Mouse (Mus musculus): ENCODE measurements at regions not wholly inside any gene's neighbourhood (a gene's known extent, or its start where the extent isn't known, plus 50 kb on each side); places are given as distances from the start of the nearest gene placed in this dataset.
"Not testable (repeated sequence)": the region's sequence is repeated elsewhere in the genome, so short reads cannot be mapped to it uniquely, and the experiment has no call there.

GRCm38 (mm10) chr9:82300046-82300445 lies 436.6 kb downstream of the Mei4 start:
- DNase-seq (ENCODE audit: low spot score) = no peak

GRCm38 (mm10) chr9:82306285-82306684 lies 442.8 kb downstream of the Mei4 start:
- ATAC-seq (no peak), DNase-seq (ENCODE audit: low spot score) (no peak)
- WGBS = 68% methylated on average over 2 of the region's 2 CpGs
- Histone ChIP-seq H3K27me3 (replicated peaks; ENCODE audit: insufficient read depth, low read length) (no peaks in the 10 kb centered on the region), H3K4me2 (replicated peaks; ENCODE audit: low read depth, low read length) (no peak overlapping the region), H3K9ac (replicated peaks; ENCODE audit: low read depth) (no peak overlapping the region), H3K9me3 (ENCODE audit: low read length) (no peaks in the 10 kb centered on the region), H3K36me3 (ENCODE audit: insufficient read depth, low read length) (no peaks in the 10 kb centered on the region), H3K4me1 (ENCODE audit: insufficient read depth, low read depth, low read length) (no peaks in the 10 kb centered on the region), H3K27ac (ENCODE audit: low read length) (no peak overlapping the region), H3K4me3 (ENCODE audit: low read depth, low read length) (no peak overlapping the region)
- TF ChIP-seq EP300 (IDR thresholded peaks at IDR 0.05) (no peak), CTCF (IDR thresholded peaks at IDR 0.05) (no peak)

More at GRCm38 (mm10) chr9:82300046-82300445, 436.6 kb downstream of the Mei4 start:
- Histone ChIP-seq H3K9me3 (ENCODE audit: low read length) (no peaks in the 10 kb centered on the region), H3K4me2 (replicated peaks; ENCODE audit: low read depth, low read length) (no peak overlapping the region), H3K9ac (replicated peaks; ENCODE audit: low read depth) (no peak overlapping the region), H3K36me3 (ENCODE audit: insufficient read depth, low read length) (no peaks in the 10 kb centered on the region), H3K4me1 (ENCODE audit: insufficient read depth, low read depth, low read length) (no peaks in the 10 kb centered on the region), H3K4me3 (ENCODE audit: low read depth, low read length) (no peak overlapping the region), H3K27ac (ENCODE audit: low read length) (no peak overlapping the region), H3K27me3 (replicated peaks; ENCODE audit: insufficient read depth, low read length) (no peaks in the 10 kb centered on the region)
- TF ChIP-seq EP300 (IDR thresholded peaks at IDR 0.05) = no peak
- TF ChIP-seq CTCF (IDR thresholded peaks at IDR 0.05) = no peak
- ATAC-seq = no peak
- 65% methylated on average over 2 of the region's 2 CpGs for WGBS

DNA sequence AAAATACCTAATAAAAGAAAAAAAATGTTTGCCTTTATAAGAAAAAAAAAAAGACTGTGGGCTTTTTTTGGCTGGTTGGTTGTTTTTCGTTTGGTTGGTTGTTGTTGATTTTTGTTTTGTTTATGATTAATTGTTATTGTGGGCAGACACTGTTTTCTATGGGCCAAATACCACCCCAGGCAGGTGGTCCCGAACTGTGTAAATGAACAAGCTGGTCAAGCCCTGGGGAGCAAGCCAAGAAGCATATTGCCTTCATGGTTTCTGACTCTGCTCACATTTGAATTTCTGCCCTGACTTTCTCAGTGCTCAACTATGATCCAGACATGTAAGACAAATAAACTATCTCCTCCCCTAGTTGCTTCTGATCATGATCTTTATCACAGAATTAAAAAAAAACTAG lies 449.0 kb downstream of the Mei4 start:
- Histone ChIP-seq H3K4me3 (ENCODE audit: low read depth, low read length) (no peak overlapping the region), H3K9ac (replicated peaks; ENCODE audit: low read depth) (no peak overlapping the region), H3K36me3 (ENCODE audit: insufficient read depth, low read length) (no peaks in the 10 kb centered on the region), H3K4me1 (ENCODE audit: insufficient read depth, low read depth, low read length) (no peaks in the 10 kb centered on the region), H3K4me2 (replicated peaks; ENCODE audit: low read depth, low read length) (no peak overlapping the region), H3K27ac (ENCODE audit: low read length) (no peak overlapping the region), H3K27me3 (replicated peaks; ENCODE audit: insufficient read depth, low read length) (no peaks in the 10 kb centered on the region), H3K9me3 (ENCODE audit: low read length) (no peaks in the 10 kb centered on the region)
- DNase-seq (ENCODE audit: low spot score) = no peak
- TF ChIP-seq CTCF (IDR thresholded peaks at IDR 0.05) = no peak
- TF ChIP-seq EP300 (IDR thresholded peaks at IDR 0.05) = no peak
- 69% methylated on average over 2 of the region's 2 CpGs for WGBS
- ATAC-seq = no peak

DNA sequence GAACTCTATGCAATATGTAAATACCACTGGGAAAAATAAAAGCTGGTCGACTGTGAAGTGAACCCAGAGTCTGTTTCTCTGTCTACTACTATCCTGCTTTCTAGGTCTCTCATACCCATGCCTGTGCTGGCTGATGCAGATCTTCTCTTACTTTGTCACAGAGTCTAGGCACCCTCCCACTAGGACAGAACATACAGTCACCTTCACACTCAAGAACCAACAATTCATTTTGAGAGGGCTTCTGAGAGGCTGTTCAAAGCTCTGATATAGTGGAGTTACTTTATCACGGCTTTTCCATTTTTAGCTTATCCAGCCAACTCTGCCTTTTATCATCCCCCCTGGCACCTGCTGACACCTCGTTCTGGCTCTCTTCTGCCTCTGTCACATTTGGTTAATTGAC lies 477.0 kb downstream of the Mei4 start:
- H3K9me3 ChIP-seq (ENCODE audit: low read length) = no peaks in the 10 kb centered on the region
- no peak for DNase-seq (ENCODE audit: low spot score)
- no peak overlapping the region for H3K27ac ChIP-seq (ENCODE audit: low read length)
- ATAC-seq = no peak
- H3K4me1 ChIP-seq (ENCODE audit: insufficient read depth, low read depth, low read length) = no peaks in the 10 kb centered on the region
- H3K27me3 ChIP-seq (replicated peaks; ENCODE audit: insufficient read depth, low read length) = no peaks in the 10 kb centered on the region
- no peak overlapping the region for H3K4me2 ChIP-seq (replicated peaks; ENCODE audit: low read depth, low read length)
- no peak overlapping the region for H3K4me3 ChIP-seq (ENCODE audit: low read depth, low read length)
- WGBS = 59% methylated on average over 3 of the region's 3 CpGs
- H3K9ac ChIP-seq (replicated peaks; ENCODE audit: low read depth) = no peak overlapping the region
- TF ChIP-seq EP300 (IDR thresholded peaks at IDR 0.05) = no peak
- no peak for TF ChIP-seq CTCF (IDR thresholded peaks at IDR 0.05)
- no peaks in the 10 kb centered on the region for H3K36me3 ChIP-seq (ENCODE audit: insufficient read depth, low read length)

- not testable (repeated sequence) for H3K9ac ChIP-seq (replicated peaks; ENCODE audit: low read depth); H3K27me3 ChIP-seq (replicated peaks; ENCODE audit: insufficient read depth, low read length); H3K9me3 ChIP-seq (ENCODE audit: low read length); H3K4me1 ChIP-seq (ENCODE audit: insufficient read depth, low read depth, low read length); ATAC-seq; H3K4me3 ChIP-seq (ENCODE audit: low read depth, low read length); H3K4me2 ChIP-seq (replicated peaks; ENCODE audit: low read depth, low read length); H3K36me3 ChIP-seq (ENCODE audit: insufficient read depth, low read length); H3K27ac ChIP-seq (ENCODE audit: low read length); DNase-seq (ENCODE audit: low spot score)
Measured at GRCm38 (mm10) chr9:82350784-82351183, 478.6 kb upstream of the Irak1bp1 start.

- TF ChIP-seq CTCF (IDR thresholded peaks at IDR 0.05) (no peak), EP300 (IDR thresholded peaks at IDR 0.05) (no peak)
- H3K27ac ChIP-seq (ENCODE audit: low read length) = no peak overlapping the region
- no peak overlapping the region for H3K9ac ChIP-seq (replicated peaks; ENCODE audit: low read depth)
- no peaks in the 10 kb centered on the region for H3K9me3 ChIP-seq (ENCODE audit: low read length)
- no peak for DNase-seq (ENCODE audit: low spot score)
- H3K4me1 ChIP-seq (ENCODE audit: insufficient read depth, low read depth, low read length) = no peaks in the 10 kb centered on the region
- no peak for ATAC-seq
- H3K36me3 ChIP-seq (ENCODE audit: insufficient read depth, low read length) = no peaks in the 10 kb centered on the region
- 69% methylated on average over 2 of the region's 2 CpGs for WGBS
- H3K4me2 ChIP-seq (replicated peaks; ENCODE audit: low read depth, low read length) = no peak overlapping the region
- H3K27me3 ChIP-seq (replicated peaks; ENCODE audit: insufficient read depth, low read length) = no peaks in the 10 kb centered on the region
- H3K4me3 ChIP-seq (ENCODE audit: low read depth, low read length) = no peak overlapping the region
Measured at GRCm38 (mm10) chr9:82359573-82359972, 469.8 kb upstream of the Irak1bp1 start.

DNA sequence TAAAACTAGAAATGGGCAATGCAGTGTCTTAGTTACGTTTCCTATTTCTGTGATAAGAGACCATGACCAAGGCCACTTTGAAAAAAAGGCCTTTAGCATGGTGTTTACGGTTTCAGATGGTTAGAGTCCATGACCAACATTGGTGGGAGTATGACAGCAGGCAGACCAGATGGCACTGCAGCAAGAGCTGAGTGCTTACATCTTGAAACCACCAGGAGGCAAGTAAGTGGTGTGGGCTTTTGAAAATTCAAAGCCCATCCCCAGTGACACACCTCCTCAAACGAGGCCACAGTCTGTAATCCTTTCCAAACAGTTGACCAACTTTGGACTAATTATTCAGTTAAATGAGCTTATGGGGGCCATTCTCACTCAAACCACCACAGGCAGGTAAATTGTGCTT lies 427.0 kb upstream of the Irak1bp1 start:
- H3K27me3 ChIP-seq (replicated peaks; ENCODE audit: insufficient read depth, low read length) = no peaks in the 10 kb centered on the region
- ATAC-seq (no peak), DNase-seq (ENCODE audit: low spot score) (no peak)
- TF ChIP-seq EP300 (IDR thresholded peaks at IDR 0.05) (no peak), CTCF (IDR thresholded peaks at IDR 0.05) (no peak)
- H3K4me2 ChIP-seq (replicated peaks; ENCODE audit: low read depth, low read length) = no peak overlapping the region
- no peaks in the 10 kb centered on the region for H3K4me1 ChIP-seq (ENCODE audit: insufficient read depth, low read depth, low read length)
- H3K4me3 ChIP-seq (ENCODE audit: low read depth, low read length) = no peak overlapping the region
- H3K36me3 ChIP-seq (ENCODE audit: insufficient read depth, low read length) = no peaks in the 10 kb centered on the region
- 57% methylated on average over 3 of the region's 3 CpGs for WGBS
- no peaks in the 10 kb centered on the region for H3K9me3 ChIP-seq (ENCODE audit: low read length)
- H3K9ac ChIP-seq (replicated peaks; ENCODE audit: low read depth) = no peak overlapping the region
- H3K27ac ChIP-seq (ENCODE audit: low read length) = no peak overlapping the region
